Mouse (Mus musculus) heart, embryonic 16.5 days (tissue): Measurements from ENCODE around the gene Adam23. TPM values are rescaled to one million over a fixed set of nuclear protein-coding genes. Genes with fewer than 3 reads are reported as not detected.

Experiments used
- ATAC-seq: fragments of 200-750 bp; cut with Nextera tagmentation; replicated peaks from 2 replicates; pipeline ENCODE4 v1.8.0; 2017; ENCODE audit warnings: moderate number of reproducible peaks; ENCODE audit not compliant: insufficient read depth, low FRiP score; ENCODE audit errors: extremely low read depth
- H3K27ac ChIP-seq: fragments of 300-500 bp; sonication (generic); 2 replicates; pipeline ENCODE4 v1.5.1; 2014; ENCODE audit warnings: mild to moderate bottlenecking, low read length, control low read depth, moderate library complexity
- H3K27me3 ChIP-seq: fragments of 300-500 bp; sonication (generic); 2 replicates; pipeline ENCODE4 v1.6.1; 2014; ENCODE audit warnings: low read length, mixed read lengths; ENCODE audit not compliant: control insufficient read depth, insufficient read depth
- H3K36me3 ChIP-seq: fragments of 300-500 bp; sonication (generic); 2 replicates; pipeline ENCODE4 v1.6.1; 2014; ENCODE audit not compliant: control insufficient read depth, insufficient read depth
- H3K4me1 ChIP-seq: fragments of 300-500 bp; sonication (generic); 2 replicates; pipeline ENCODE4 v1.6.1; 2014; ENCODE audit warnings: low read length, mixed read lengths; ENCODE audit not compliant: control insufficient read depth, insufficient read depth
- H3K4me2 ChIP-seq: fragments of 300-500 bp; sonication (generic); 2 replicates; pipeline ENCODE4 v1.6.1; 2014; ENCODE audit warnings: low read depth, mild to moderate bottlenecking, control low read depth, low read length
- H3K4me3 ChIP-seq: fragments of 300-500 bp; sonication (generic); 2 replicates; pipeline ENCODE4 v1.5.1; 2014; ENCODE audit warnings: mild to moderate bottlenecking, control low read depth, low read length
- H3K9ac ChIP-seq: fragments of 300-500 bp; sonication (generic); 2 replicates; pipeline ENCODE4 v1.6.1; 2014; ENCODE audit warnings: low read length, control low read depth
- H3K9me3 ChIP-seq: fragments of 300-500 bp; sonication (generic); replicated peaks from 2 replicates; pipeline ENCODE4 v1.6.1; 2016; ENCODE audit warnings: low read length; ENCODE audit not compliant: control insufficient read depth
- WGBS: fragments of 180-500 bp; shearing (Covaris S2); extraction: QIAGEN DNeasy Blood & Tissue Kit; methylation state at CpG from one replicate; pipeline ENCODE4 v1.1.7; 2014; 5-methylcytosine and 5-hydroxymethylcytosine counted together
- polyA plus RNA-seq: library from polyadenylated mRNA; unstranded; fragments of >200 nt; fragmentation: Nextera tagmentation; extraction: Ambion mirVana; gene quantifications from 2 replicates; pipeline ENCODE4 v1.2.1, GENCODE M21; 2015

Gene Adam23
- polyA plus RNA-seq = 1.4 and 1.5 TPM in 2 replicates

GRCm38 (mm10) chr1:63445656-63446046 is at the start of gene Adam23:
Gene Adam23 (plus strand): TSS chr1:63445891.
- ATAC-seq = 0 out of 2 replicates have a peak, but pooled peaks have one; percentile 32
- Histone ChIP-seq H3K27me3 (peaks cover 27% of the 10 kb centered on the region), H3K9me3 (no peaks in the 10 kb centered on the region), H3K36me3 (no peaks in the 10 kb centered on the region), H3K27ac (no peak within 1 kb of the TSS), H3K4me1 (no peaks in the 10 kb centered on the region; the same call in 1 of the 2 replicates), H3K9ac (peak within 1 kb of the TSS; percentile 71), H3K4me3 (peak within 1 kb of the TSS; percentile 69), H3K4me2 (peak within 1 kb of the TSS; percentile 98)
- WGBS = 1% methylated on average over 37 of the region's 41 CpGs

DNA sequence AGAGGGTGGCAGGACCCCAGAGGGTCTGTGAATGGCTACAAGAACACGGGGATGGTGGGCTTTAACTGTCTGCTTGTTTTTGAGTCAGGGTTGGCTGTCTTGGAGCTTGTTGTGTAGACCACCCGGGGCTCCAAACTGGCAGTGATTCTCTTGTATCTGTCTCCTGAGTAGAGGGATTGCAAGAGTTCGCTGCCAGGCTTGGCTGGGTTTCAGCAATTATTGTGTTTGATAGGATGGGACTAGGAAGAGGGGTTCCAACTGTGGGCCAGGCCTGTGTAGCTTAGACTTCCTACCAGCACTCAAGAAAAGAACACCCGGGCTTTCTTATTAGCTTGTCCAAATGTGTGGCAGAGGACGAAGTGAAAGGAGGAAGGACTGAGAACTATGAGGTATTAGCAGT is 44.6 kb upstream of the Adam23 start:
- Histone ChIP-seq H3K27me3 (no peaks in the 10 kb centered on the region), H3K9me3 (no peaks in the 10 kb centered on the region), H3K36me3 (no peaks in the 10 kb centered on the region), H3K27ac (no peak overlapping the region), H3K4me1 (no peaks in the 10 kb centered on the region), H3K9ac (no peak overlapping the region), H3K4me3 (no peak overlapping the region), H3K4me2 (no peak overlapping the region)
- 71% methylated on average over 5 of the region's 5 CpGs for WGBS
- no peak for ATAC-seq

DNA sequence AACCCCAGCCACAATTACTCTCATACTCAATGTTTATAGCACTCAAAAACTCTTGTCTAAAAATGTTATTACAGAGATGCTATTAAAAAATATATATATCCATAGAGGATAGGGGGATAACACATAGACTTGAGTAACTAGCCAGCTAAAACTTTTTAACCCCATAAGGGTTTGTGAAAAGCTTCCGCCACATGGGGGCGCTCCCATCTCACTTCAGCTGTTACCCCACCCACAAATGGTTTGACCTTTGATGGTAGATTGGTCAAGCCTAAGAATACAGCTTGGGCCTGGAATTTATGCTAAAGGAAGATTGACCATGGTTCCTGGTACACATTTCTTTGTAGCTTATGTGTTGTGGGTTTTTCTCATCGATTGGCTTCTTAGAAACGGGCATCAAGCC is 42.1 kb upstream of the Adam23 start:
- Histone ChIP-seq H3K27me3 (no peaks in the 10 kb centered on the region), H3K4me2 (no peak overlapping the region), H3K27ac (no peak overlapping the region), H3K4me3 (no peak overlapping the region), H3K36me3 (no peaks in the 10 kb centered on the region), H3K4me1 (no peaks in the 10 kb centered on the region), H3K9ac (no peak overlapping the region), H3K9me3 (no peaks in the 10 kb centered on the region)
- 47% methylated on average over 4 of the region's 4 CpGs for WGBS
- ATAC-seq = no peak

- no peak overlapping the region for H3K27ac ChIP-seq
- H3K4me2 ChIP-seq = no peak overlapping the region
- H3K9me3 ChIP-seq = no peaks in the 10 kb centered on the region
- no peaks in the 10 kb centered on the region for H3K36me3 ChIP-seq
- no peaks in the 10 kb centered on the region for H3K27me3 ChIP-seq
- no peak for ATAC-seq
- 71% methylated on average over 6 of the region's 6 CpGs for WGBS
- H3K9ac ChIP-seq = no peak overlapping the region
- H3K4me1 ChIP-seq = no peaks in the 10 kb centered on the region
- H3K4me3 ChIP-seq = no peak overlapping the region
Measured at GRCm38 (mm10) chr1:63408344-63408743, 37.3 kb upstream of the Adam23 start.

DNA sequence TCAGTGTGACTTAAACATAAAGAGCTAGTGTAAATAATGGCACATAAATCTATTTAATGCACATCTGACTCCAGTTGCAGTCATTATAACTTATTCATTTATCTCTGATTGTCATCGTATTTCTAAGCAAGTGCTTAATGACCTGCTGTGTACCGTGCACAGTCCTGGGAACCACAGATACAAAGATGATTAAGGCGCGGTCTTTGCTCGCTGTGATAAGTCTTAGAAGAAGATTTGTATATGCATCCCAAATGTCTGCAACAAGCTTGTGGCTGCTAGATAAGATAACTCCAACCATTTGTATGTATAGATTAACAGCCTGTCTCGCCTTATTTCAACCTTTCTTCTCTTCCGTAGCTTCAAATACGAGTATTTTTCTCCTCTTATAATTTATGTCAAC is 27.2 kb upstream of the Adam23 start:
- H3K4me1 ChIP-seq = no peaks in the 10 kb centered on the region
- H3K36me3 ChIP-seq = no peaks in the 10 kb centered on the region
- no peak overlapping the region for H3K9ac ChIP-seq
- H3K4me3 ChIP-seq = no peak overlapping the region
- no peak overlapping the region for H3K27ac ChIP-seq
- 65% methylated on average over 8 of the region's 8 CpGs for WGBS
- no peak overlapping the region for H3K4me2 ChIP-seq
- no peaks in the 10 kb centered on the region for H3K27me3 ChIP-seq
- ATAC-seq = no peak
- H3K9me3 ChIP-seq = no peaks in the 10 kb centered on the region

DNA sequence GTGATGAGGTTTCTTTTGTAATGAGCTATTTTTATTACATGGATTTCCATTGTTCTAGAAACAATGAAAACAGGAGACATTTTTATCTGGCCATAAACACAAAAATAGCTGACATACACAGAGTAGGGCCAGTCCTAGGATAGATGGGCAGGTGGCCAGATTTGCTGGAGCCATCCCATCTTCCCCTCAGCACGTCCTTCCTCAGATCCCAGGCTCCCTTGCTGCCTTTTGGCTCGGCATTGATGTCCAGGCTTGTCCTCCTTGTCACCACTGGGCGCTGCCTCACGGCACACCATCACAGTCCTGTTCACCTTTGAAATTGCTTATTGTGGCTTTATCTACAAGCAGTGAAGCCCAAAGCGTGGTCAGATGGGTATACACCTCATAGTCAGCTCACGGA is 15.0 kb upstream of the Adam23 start:
- ATAC-seq = no peak
- Histone ChIP-seq H3K4me1 (0 out of 2 replicates have a peak, but pooled peaks cover 2% of the 10 kb centered on the region), H3K4me2 (no peak overlapping the region), H3K9me3 (no peaks in the 10 kb centered on the region), H3K4me3 (no peak overlapping the region), H3K27me3 (no peaks in the 10 kb centered on the region), H3K36me3 (no peaks in the 10 kb centered on the region), H3K9ac (no peak overlapping the region), H3K27ac (no peak overlapping the region)
- 55% methylated on average over 6 of the region's 6 CpGs for WGBS

DNA sequence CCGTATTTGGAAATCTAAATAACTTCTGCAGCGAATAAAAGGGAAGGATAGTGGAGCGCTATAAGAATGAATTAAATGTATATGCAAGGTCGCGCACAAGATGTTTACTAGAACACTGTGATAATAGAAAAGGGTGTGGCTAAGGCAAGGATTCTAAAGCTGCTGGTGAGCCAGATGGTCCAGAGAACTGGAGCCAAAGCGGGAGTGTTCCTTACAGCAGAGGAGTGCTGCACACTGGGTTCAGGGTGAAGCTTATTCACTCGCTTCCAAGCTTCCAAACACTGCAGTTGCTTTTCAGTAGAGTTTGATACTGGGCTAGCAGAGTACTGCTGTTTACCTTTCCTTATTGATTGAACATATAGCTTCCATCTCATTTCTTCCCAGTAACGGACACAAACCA is 14.5 kb upstream of the Adam23 start:
- H3K27me3 ChIP-seq = no peaks in the 10 kb centered on the region
- no peak overlapping the region for H3K9ac ChIP-seq
- H3K9me3 ChIP-seq = no peaks in the 10 kb centered on the region
- H3K36me3 ChIP-seq = no peaks in the 10 kb centered on the region
- WGBS = 90% methylated on average over 8 of the region's 8 CpGs
- no peak overlapping the region for H3K27ac ChIP-seq
- ATAC-seq = no peak
- no peak overlapping the region for H3K4me3 ChIP-seq
- no peak overlapping the region for H3K4me2 ChIP-seq
- 0 out of 2 replicates have a peak, but pooled peaks cover 2% of the 10 kb centered on the region for H3K4me1 ChIP-seq

- no peaks in the 10 kb centered on the region for H3K36me3 ChIP-seq
- ATAC-seq = no peak
- no peaks in the 10 kb centered on the region for H3K27me3 ChIP-seq
- no peak overlapping the region for H3K4me3 ChIP-seq
- 0 out of 2 replicates have a peak, but pooled peaks cover 2% of the 10 kb centered on the region for H3K4me1 ChIP-seq
- WGBS = 56% methylated on average over 3 of the region's 3 CpGs
- H3K9me3 ChIP-seq = no peaks in the 10 kb centered on the region
- no peak overlapping the region for H3K9ac ChIP-seq
- H3K27ac ChIP-seq = no peak overlapping the region
- H3K4me2 ChIP-seq = no peak overlapping the region
Measured at GRCm38 (mm10) chr1:63431842-63432241, 13.8 kb upstream of the Adam23 start.

- H3K4me1 ChIP-seq = 0 out of 2 replicates have a peak, but pooled peaks cover 2% of the 10 kb centered on the region
- no peak overlapping the region for H3K27ac ChIP-seq
- ATAC-seq = no peak
- H3K4me2 ChIP-seq = no peak overlapping the region
- no peaks in the 10 kb centered on the region for H3K36me3 ChIP-seq
- whole genome bisulfite sequencing = 45% methylated on average over 7 of the region's 7 CpGs
- H3K9me3 ChIP-seq = no peaks in the 10 kb centered on the region
- no peak overlapping the region for H3K4me3 ChIP-seq
- no peaks in the 10 kb centered on the region for H3K27me3 ChIP-seq
- H3K9ac ChIP-seq = no peak overlapping the region
Measured at GRCm38 (mm10) chr1:63434052-63434451, 11.6 kb upstream of the Adam23 start.
